38 mouse cellular contexts compared by ENCODE assay signal in genomic region chr1:173579079-173579478, GRCm38 (mm10). TPM values are rescaled to one million over a fixed set of nuclear protein-coding genes. Genes with fewer than 3 reads are reported as not detected.
"Had no signal": no experiment of that assay in that cellular context is flagged by ENCODE, and none has a peak within 500 bp of the region (broad histone marks: within the 10 kb centered on the region; RNA-seq: fewer than 3 reads in every experiment).

No protein-coding gene starts in this region.

- H3K36me3 ChIP-seq: embryonic facial prominence, embryonic 10.5 days; embryonic facial prominence, embryonic 12.5 days; embryonic facial prominence, embryonic 13.5 days; embryonic facial prominence, embryonic 15.5 days; forebrain, embryonic 10.5 days; forebrain, embryonic 12.5 days; forebrain, embryonic 15.5 days; heart, embryonic 10.5 days had no signal

- H3K4me3 ChIP-seq: embryonic facial prominence, embryonic 10.5 days; embryonic facial prominence, embryonic 12.5 days; embryonic facial prominence, embryonic 13.5 days; embryonic facial prominence, embryonic 15.5 days; erythroblast, embryonic 14.5 days; forebrain, embryonic 10.5 days; forebrain, embryonic 12.5 days; forebrain, embryonic 13.5 days; forebrain, embryonic 15.5 days; heart, adult 2 months; heart, embryonic 10.5 days had no signal

- H3K9ac ChIP-seq: embryonic facial prominence, embryonic 12.5 days; embryonic facial prominence, embryonic 13.5 days; embryonic facial prominence, embryonic 15.5 days; forebrain, embryonic 12.5 days; forebrain, embryonic 13.5 days; forebrain, embryonic 15.5 days had no signal

- H3K27me3 ChIP-seq: embryonic facial prominence, embryonic 12.5 days; embryonic facial prominence, embryonic 13.5 days; embryonic facial prominence, embryonic 15.5 days; forebrain, embryonic 12.5 days; forebrain, embryonic 13.5 days; forebrain, embryonic 15.5 days had no signal

- DNase-seq: cerebellum, adult 9-10 months; cerebellum, adult 9-11 months; cerebellum, postnatal 10 days; cerebellum, postnatal 14 days; cerebellum, postnatal 25 days; cerebellum, postnatal 36 days; embryo, embryonic 11 days; gastrocnemius, postnatal 10 days; gastrocnemius, postnatal 14 days; gastrocnemius, postnatal 25 days; gastrocnemius, postnatal 36 days; heart, adult 11 months; heart, adult 18-20 months; heart, adult 2 months had no signal

- H3K27ac ChIP-seq: embryonic facial prominence, embryonic 10.5 days; embryonic facial prominence, embryonic 12.5 days; embryonic facial prominence, embryonic 13.5 days; embryonic facial prominence, embryonic 15.5 days; forebrain, embryonic 10.5 days; forebrain, embryonic 12.5 days; forebrain, embryonic 13.5 days; forebrain, embryonic 15.5 days; heart, adult 2 months; heart, embryonic 10.5 days had no signal

- H3K4me1 ChIP-seq: embryonic facial prominence, embryonic 10.5 days; embryonic facial prominence, embryonic 12.5 days; embryonic facial prominence, embryonic 13.5 days; embryonic facial prominence, embryonic 15.5 days; forebrain, embryonic 10.5 days; forebrain, embryonic 12.5 days; forebrain, embryonic 13.5 days; forebrain, embryonic 15.5 days; heart, embryonic 10.5 days had no signal

- ATAC-seq: forebrain, embryonic 13.5 days; forebrain, embryonic 14.5 days; forebrain, embryonic 15.5 days; forebrain, embryonic 16.5 days had no signal

- H3K4me2 ChIP-seq: embryonic facial prominence, embryonic 12.5 days; embryonic facial prominence, embryonic 13.5 days; embryonic facial prominence, embryonic 15.5 days; forebrain, embryonic 12.5 days; forebrain, embryonic 13.5 days; forebrain, embryonic 15.5 days; heart, embryonic 11.5 days had no signal

RNA-seq across cellular contexts. Expression of gene Ifi213, which starts 20.0 kb away (rescaled TPM):
- total RNA-seq: gastrocnemius, adult 18-20 months; gastrocnemius, adult 8-10 months; gastrocnemius, postnatal 10 days; gastrocnemius, postnatal 14 days; gastrocnemius, postnatal 36 days; gastrocnemius, postnatal 4 days; granulocyte monocyte progenitor cell, adult 5-6 weeks had no signal
- polyA plus RNA-seq: embryonic facial prominence, embryonic 10.5 days; embryonic facial prominence, embryonic 11.5 days; embryonic facial prominence, embryonic 12.5 days; embryonic facial prominence, embryonic 13.5 days; erythroblast, embryonic 14.5 days; forebrain, embryonic 10.5 days; forebrain, embryonic 11.5 days; forebrain, embryonic 12.5 days; forebrain, embryonic 13.5 days; forebrain, embryonic 14.5 days; forebrain, embryonic 15.5 days; forebrain, embryonic 16.5 days; heart, embryonic 10.5 days; heart, embryonic 11.5 days had no signal

RNA-seq across cellular contexts. Expression of gene Ifi214, which starts 43.3 kb away (rescaled TPM):
- total RNA-seq: common myeloid progenitor, adult 5-6 weeks; gastrocnemius, adult 18-20 months; gastrocnemius, adult 8-10 months; gastrocnemius, postnatal 10 days; gastrocnemius, postnatal 14 days; gastrocnemius, postnatal 25 days; gastrocnemius, postnatal 36 days; gastrocnemius, postnatal 4 days; heart, adult 8-10 months had no signal
- polyA plus RNA-seq: cortical plate, adult 2 months; embryonic facial prominence, embryonic 10.5 days; embryonic facial prominence, embryonic 11.5 days; embryonic facial prominence, embryonic 12.5 days; embryonic facial prominence, embryonic 13.5 days; embryonic facial prominence, embryonic 14.5 days; embryonic facial prominence, embryonic 15.5 days; erythroblast, embryonic 14.5 days; forebrain, embryonic 10.5 days; forebrain, embryonic 11.5 days; forebrain, embryonic 12.5 days; forebrain, embryonic 13.5 days; forebrain, embryonic 14.5 days; forebrain, embryonic 15.5 days; forebrain, embryonic 16.5 days; gonadal fat pad, adult 2 months; heart, embryonic 10.5 days; heart, embryonic 11.5 days had no signal

RNA-seq across cellular contexts. Expression of gene Ifi209, which starts 51.6 kb away (rescaled TPM):
- total RNA-seq: gastrocnemius, adult 18-20 months had no signal
- polyA plus RNA-seq: embryonic facial prominence, embryonic 11.5 days; erythroblast, embryonic 14.5 days; forebrain, embryonic 10.5 days; forebrain, embryonic 12.5 days; forebrain, embryonic 13.5 days had no signal
